Mouse (Mus musculus) limb, embryonic 11.5 days (tissue): Measurements from ENCODE around the gene Ddx39b. TPM values are rescaled to one million over a fixed set of nuclear protein-coding genes. Genes with fewer than 3 reads are reported as not detected.

Source experiments
- ATAC-seq: fragments of 200-750 bp; cut with Nextera tagmentation; 2 replicates; pipeline ENCODE4 v1.8.0; 2017; ENCODE audit warnings: low read depth; ENCODE audit not compliant: insufficient number of reproducible peaks, low FRiP score, low TSS enrichment
- DNase-seq: peaks from one replicate; pipeline ENCODE4 v3.0.0-alpha.2; 2015; ENCODE audit warnings: low spot score
- H3K27ac ChIP-seq: fragments of 300-500 bp; sonication (generic); replicated peaks from 2 replicates; pipeline ENCODE4 v1.5.1; 2014; ENCODE audit warnings: low read depth, mild to moderate bottlenecking, low read length
- H3K27me3 ChIP-seq: fragments of 300-500 bp; sonication (generic); 2 replicates; pipeline ENCODE4 v1.6.1; 2014; ENCODE audit warnings: mild to moderate bottlenecking, low read length, mixed read lengths; ENCODE audit not compliant: control insufficient read depth, insufficient read depth
- H3K36me3 ChIP-seq: fragments of 300-500 bp; sonication (generic); 2 replicates; pipeline ENCODE4 v1.6.1; 2014; ENCODE audit warnings: mild to moderate bottlenecking, low read length, moderate library complexity, mixed read lengths; ENCODE audit not compliant: control insufficient read depth, insufficient read depth
- H3K4me1 ChIP-seq: fragments of 300-500 bp; sonication (generic); 2 replicates; pipeline ENCODE4 v1.6.1; 2014; ENCODE audit warnings: low read length, mixed read lengths; ENCODE audit not compliant: control insufficient read depth, insufficient read depth
- H3K4me2 ChIP-seq: fragments of 300-500 bp; sonication (generic); 2 replicates; pipeline ENCODE4 v1.6.1; 2014; ENCODE audit warnings: low read depth, mild to moderate bottlenecking, moderate library complexity; ENCODE audit not compliant: severe bottlenecking
- H3K4me3 ChIP-seq: fragments of 300-500 bp; sonication (generic); 2 replicates; pipeline ENCODE4 v1.5.1; 2014; ENCODE audit warnings: low read depth, low read length
- H3K9ac ChIP-seq: fragments of 300-500 bp; sonication (generic); 2 replicates; pipeline ENCODE4 v1.6.1; 2014; ENCODE audit warnings: mild to moderate bottlenecking, low read length
- H3K9me3 ChIP-seq: fragments of 300-500 bp; sonication (generic); 2 replicates; pipeline ENCODE4 v1.6.1; 2016; ENCODE audit warnings: low read length; ENCODE audit not compliant: control insufficient read depth
- WGBS: fragments of 180-500 bp; shearing (Covaris S2); extraction: QIAGEN DNeasy Blood & Tissue Kit; methylation state at CpG from one replicate; pipeline ENCODE4 v1.1.7; 2014; 5-methylcytosine and 5-hydroxymethylcytosine counted together
- polyA plus RNA-seq: library from polyadenylated mRNA; unstranded; fragments of >200 nt; fragmentation: Nextera tagmentation; extraction: Ambion mirVana; gene quantifications from 2 replicates; pipeline ENCODE4 v1.2.1, GENCODE M21; 2014

The Ddx39b gene
- polyA plus RNA-seq: 739 and 748 TPM in 2 replicates

- peak; percentile 91 for ATAC-seq
- peaks cover 22% of the 10 kb centered on the region for H3K4me1 ChIP-seq
- WGBS: under 1% methylated on average over 69 of the region's 69 CpGs
- H3K9ac ChIP-seq: peak within 1 kb of the TSS; percentile 100
- H3K4me2 ChIP-seq: peak within 1 kb of the TSS; percentile 94
- no peaks in the 10 kb centered on the region for H3K9me3 ChIP-seq
- peaks cover 28% of the 10 kb centered on the region for H3K36me3 ChIP-seq
- peak within 1 kb of the TSS; percentile 98 for H3K27ac ChIP-seq
- DNase-seq: peak; percentile 96
- H3K4me3 ChIP-seq: peak within 1 kb of the TSS; percentile 98
- H3K27me3 ChIP-seq: no peaks in the 10 kb centered on the region
These were observed at the start of gene Ddx39b for GRCm38 (mm10) chr17:35241305-35242014. Gene Ddx39b, plus strand, starts transcription at chr17:35241746.

- Histone ChIP-seq H3K9ac (no peak overlapping the region), H3K27me3 (peaks cover 30% of the 10 kb centered on the region), H3K4me3 (no peak overlapping the region), H3K36me3 (no peaks in the 10 kb centered on the region), H3K9me3 (no peaks in the 10 kb centered on the region), H3K4me2 (no peak overlapping the region), H3K27ac (no peak overlapping the region), H3K4me1 (peaks cover 4% of the 10 kb centered on the region; the same call in 1 of the 2 replicates)
- DNase-seq (no peak), ATAC-seq (no peak)
- WGBS: 86% methylated on average over 5 of the region's 5 CpGs
These were observed 48.6 kb upstream of the Ddx39b start for GRCm38 (mm10) chr17:35192924-35193323.

GRCm38 (mm10) chr17:35193881-35194843, 47.4 kb upstream of the Ddx39b start, which contains the start of gene Ltb:
Gene Ltb, plus strand, starts transcription at chr17:35194439.
- Histone ChIP-seq H3K9me3 (no peaks in the 10 kb centered on the region), H3K4me1 (peaks cover 6% of the 10 kb centered on the region; the same call in 1 of the 2 replicates), H3K4me2 (no peak within 1 kb of the TSS), H3K4me3 (peak within 1 kb of the TSS; percentile 34; the same call in 1 of the 2 replicates), H3K9ac (no peak within 1 kb of the TSS), H3K27me3 (peaks cover 30% of the 10 kb centered on the region), H3K27ac (no peak within 1 kb of the TSS), H3K36me3 (no peaks in the 10 kb centered on the region)
- DNase-seq (no peak), ATAC-seq (no peak)
- WGBS: 63% methylated on average over 28 of the region's 28 CpGs

GRCm38 (mm10) chr17:35194844-35195630, 46.5 kb upstream of the Ddx39b start:
- WGBS: 41% methylated on average over 19 of the region's 19 CpGs
- peak overlapping the region; percentile 67 for H3K4me2 ChIP-seq
- ATAC-seq: no peak
- peak overlapping the region; percentile 47; the same call in 1 of the 2 replicates for H3K9ac ChIP-seq
- no peaks in the 10 kb centered on the region for H3K9me3 ChIP-seq
- no peak overlapping the region for H3K27ac ChIP-seq
- H3K4me3 ChIP-seq: peak overlapping the region; percentile 34
- peaks cover 6% of the 10 kb centered on the region; the same call in 1 of the 2 replicates for H3K4me1 ChIP-seq
- peaks cover 30% of the 10 kb centered on the region for H3K27me3 ChIP-seq
- no peaks in the 10 kb centered on the region for H3K36me3 ChIP-seq
- no peak for DNase-seq

GRCm38 (mm10) chr17:35195631-35196320, 45.8 kb upstream of the Ddx39b start:
- ATAC-seq: peak; percentile 81
- Histone ChIP-seq H3K4me2 (peak overlapping the region; percentile 67), H3K4me1 (peaks cover 6% of the 10 kb centered on the region; the same call in 1 of the 2 replicates), H3K36me3 (no peaks in the 10 kb centered on the region), H3K27ac (no peak overlapping the region), H3K27me3 (peaks cover 33% of the 10 kb centered on the region), H3K9me3 (no peaks in the 10 kb centered on the region), H3K9ac (peak overlapping the region; percentile 47; the same call in 1 of the 2 replicates), H3K4me3 (peak overlapping the region; percentile 34)
- 2% methylated on average over 66 of the region's 66 CpGs for WGBS
- DNase-seq: peak; percentile 84

GRCm38 (mm10) chr17:35196321-35196641, 45.3 kb upstream of the Ddx39b start:
- no peak for ATAC-seq
- H3K4me1 ChIP-seq: peaks cover 6% of the 10 kb centered on the region; the same call in 1 of the 2 replicates
- H3K9me3 ChIP-seq: no peaks in the 10 kb centered on the region
- H3K36me3 ChIP-seq: no peaks in the 10 kb centered on the region
- H3K27ac ChIP-seq: no peak overlapping the region
- 33% methylated on average over 9 of the region's 9 CpGs for WGBS
- peaks cover 34% of the 10 kb centered on the region for H3K27me3 ChIP-seq
- H3K4me3 ChIP-seq: peak overlapping the region; percentile 34
- H3K4me2 ChIP-seq: peak overlapping the region; percentile 67; the same call in 1 of the 2 replicates
- no peak for DNase-seq
- H3K9ac ChIP-seq: no peak overlapping the region

- H3K27ac ChIP-seq: no peak overlapping the region
- H3K9ac ChIP-seq: no peak overlapping the region
- no peaks in the 10 kb centered on the region for H3K9me3 ChIP-seq
- H3K36me3 ChIP-seq: no peaks in the 10 kb centered on the region
- peaks cover 6% of the 10 kb centered on the region; the same call in 1 of the 2 replicates for H3K4me1 ChIP-seq
- ATAC-seq (no peak), DNase-seq (no peak)
- 33% methylated on average over 5 of the region's 6 CpGs for WGBS
- no peak overlapping the region for H3K4me2 ChIP-seq
- no peak overlapping the region for H3K4me3 ChIP-seq
- peaks cover 38% of the 10 kb centered on the region for H3K27me3 ChIP-seq
These were observed 44.4 kb upstream of the Ddx39b start for GRCm38 (mm10) chr17:35197126-35197525.
